Mouse (Mus musculus) myocyte (in vitro differentiated cells): ENCODE data around the gene Rimkla.

Experiments used
- MAX ChIP-seq: IDR thresholded peaks from one replicate; pipeline ENCODE4 v1.6.1; 2011; ENCODE audit warnings: low read depth, mild to moderate bottlenecking, control low read depth
- MYOG ChIP-seq, 3 experiments: IDR thresholded peaks; one replicate each; pipeline ENCODE4 v1.6.1; 2011; ENCODE audit warnings: control low read depth in 2 of 3, low read depth in 2 of 3, mild to moderate bottlenecking in 2 of 3; ENCODE audit not compliant: insufficient read length in 2 of 3, control insufficient read depth in 1 of 3, insufficient read depth in 1 of 3
- POLR2A ChIP-seq: IDR thresholded peaks from one replicate; pipeline ENCODE4 v1.6.1; 2011; ENCODE audit warnings: low read depth, mild to moderate bottlenecking, control low read depth, moderate library complexity; ENCODE audit not compliant: insufficient read length
- POLR2AphosphoS2 ChIP-seq: IDR thresholded peaks from one replicate; pipeline ENCODE4 v1.6.1; 2011; ENCODE audit warnings: low read depth, control low read depth; ENCODE audit not compliant: insufficient read length
- TCF12 ChIP-seq: IDR thresholded peaks from one replicate; pipeline ENCODE4 v1.6.1; 2011; ENCODE audit warnings: mild to moderate bottlenecking, control low read depth; ENCODE audit not compliant: poor library complexity, insufficient read depth, severe bottlenecking

DNA sequence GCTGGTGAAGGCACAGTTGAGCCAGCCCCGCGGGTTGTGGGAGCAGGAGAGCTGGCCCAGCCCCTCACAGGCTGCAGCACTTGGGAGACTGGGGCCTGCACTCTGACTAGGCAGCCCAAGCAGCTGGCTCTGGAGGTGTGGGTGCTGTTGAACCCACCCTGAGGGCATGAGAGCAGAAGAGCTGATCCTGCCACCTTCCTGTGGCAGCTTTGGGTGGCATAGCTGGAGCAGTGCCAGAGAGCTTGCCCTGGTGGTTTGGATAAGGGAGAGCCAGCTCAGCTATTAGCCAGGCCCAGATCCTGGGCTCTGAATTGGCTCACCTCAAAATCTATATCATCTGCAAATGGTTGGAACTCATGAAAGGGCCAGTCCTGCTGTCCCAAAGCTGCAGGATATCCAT lies 64.7 kb downstream of the Rimkla start:
- TF ChIP-seq POLR2A: no peak
- TF ChIP-seq POLR2AphosphoS2: no peak
- no peak for TF ChIP-seq MAX
- TF ChIP-seq TCF12: no peak
- TF ChIP-seq MYOG (IDR thresholded peaks at IDR 0.05; ENCODE audit: control insufficient read depth in 1 of 3, insufficient read depth in 1 of 3, insufficient read length in 2 of 3, low read depth in 2 of 3): no peak
